Mouse (Mus musculus): ENCODE results near the gene Scamp3.

GRCm38 (mm10) chr3:89226900-89227299 is 49.6 kb downstream of the Scamp3 start, which contains the start of gene Mtx1:
- TF ChIP-seq MAZ (IDR thresholded peaks at IDR 0.05; ENCODE audit: low read depth, low read length) (no peak), RCOR1 (conservative IDR thresholded peaks at IDR 0.05; ENCODE audit: low read depth, low read length) (no peak), NELFE (IDR thresholded peaks at IDR 0.05; ENCODE audit: low read depth, low read length) (no peak), KAT2A (IDR thresholded peaks at IDR 0.05; ENCODE audit: insufficient replicate concordance, low read length) (no peak), NRF1 (IDR thresholded peaks at IDR 0.05; ENCODE audit: low read depth, low read length) (no peak), ELF1 (IDR thresholded peaks at IDR 0.05; ENCODE audit: low read depth, low read length) (no peak), POLR2A (IDR thresholded peaks at IDR 0.05; ENCODE audit: low read depth, low read length) (no peak)
